15 mouse cellular contexts compared by ENCODE assay signal in the genomic region with DNA sequence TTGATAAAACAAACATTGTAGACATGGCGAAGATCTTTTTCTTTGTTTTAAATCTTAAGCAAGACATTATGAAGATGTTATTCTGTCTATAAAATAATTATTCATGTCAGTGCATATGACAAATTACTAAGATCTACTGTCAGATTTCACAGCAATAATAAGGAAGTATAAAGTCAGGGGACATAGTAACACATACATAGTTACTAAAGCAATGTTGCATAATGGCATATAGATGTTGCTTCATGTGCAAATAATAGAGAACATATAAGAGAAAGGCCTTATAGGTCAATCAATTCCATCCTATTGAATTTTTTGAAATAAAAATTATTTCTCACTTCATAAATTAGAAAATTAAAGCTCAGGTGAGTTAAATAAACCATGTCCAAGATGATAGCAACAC.
"Had no signal": no experiment of that assay in that cellular context is flagged by ENCODE, and none has a peak within 500 bp of the region (broad histone marks: within the 10 kb centered on the region; RNA-seq: fewer than 3 reads in every experiment).

No protein-coding gene starts in this region.

- ATAC-seq: liver, postnatal 0 days; lung, postnatal 0 days; midbrain, embryonic 13.5 days; midbrain, embryonic 15.5 days had no signal

- DNase-seq: liver, postnatal 0 days; lung, adult 2 months; lung, postnatal 14 days; lung, postnatal 36 days; retina, postnatal 1 day; right cerebral cortex, adult 18-20 months; right cerebral cortex, postnatal 25 days; right cerebral cortex, postnatal 4 days; spleen, adult 18-20 months; thymus, adult 18-20 months; thymus, postnatal 14 days; thymus, postnatal 36 days had no signal
